ENCODE assay signal across 15 mouse cellular contexts in genomic region chr13:31955171-31955570, GRCm38 (mm10).
DNase-seq lines count a peak whose midpoint lies in the region; ATAC-seq lines count a peak whose summit lies in the region.
"Had no signal": no experiment of that assay in that cellular context is flagged by ENCODE, and none has a peak within 500 bp of the region (broad histone marks: within the 10 kb centered on the region; RNA-seq: fewer than 3 reads in every experiment).

No protein-coding gene starts in this region.

- WGBS in heart, embryonic 15.5 days = 45% methylated on average over 7 of the region's 7 CpGs
- WGBS in midbrain, embryonic 11.5 days = 65% methylated on average over 7 of the region's 7 CpGs
- WGBS in midbrain, embryonic 14.5 days = 69% methylated on average over 7 of the region's 7 CpGs

- no peaks in the 10 kb centered on the region for H3K9me3 ChIP-seq in heart, embryonic 15.5 days (replicated peaks)
- H3K9me3 ChIP-seq in midbrain, embryonic 11.5 days (ENCODE audit: control insufficient read depth, low read length) = no peaks in the 10 kb centered on the region
- no peaks in the 10 kb centered on the region for H3K9me3 ChIP-seq in midbrain, embryonic 14.5 days (ENCODE audit: control insufficient read depth, low read length)
- H3K9me3 ChIP-seq: embryonic facial prominence, embryonic 13.5 days; limb, embryonic 13.5 days; midbrain, embryonic 15.5 days; neural tube, embryonic 15.5 days had no signal

- H3K27me3 ChIP-seq in heart, embryonic 15.5 days = no peaks in the 10 kb centered on the region
- no peaks in the 10 kb centered on the region for H3K27me3 ChIP-seq in midbrain, embryonic 11.5 days (ENCODE audit: control insufficient read depth, insufficient read depth, low read length)
- no peaks in the 10 kb centered on the region for H3K27me3 ChIP-seq in midbrain, embryonic 14.5 days (ENCODE audit: control insufficient read depth, insufficient read depth, low read length)
- H3K27me3 ChIP-seq: CH12.LX; embryonic facial prominence, embryonic 13.5 days; limb, embryonic 13.5 days; midbrain, embryonic 15.5 days; neural tube, embryonic 15.5 days had no signal

- H3K27ac ChIP-seq in heart, embryonic 15.5 days = peak overlapping the region; percentile 18; the same call in 1 of the 2 replicates
- no peak overlapping the region for H3K27ac ChIP-seq in midbrain, embryonic 11.5 days (ENCODE audit: low read depth, low read length)
- no peak overlapping the region for H3K27ac ChIP-seq in midbrain, embryonic 14.5 days (replicated peaks; ENCODE audit: low read depth, low read length)
- H3K27ac ChIP-seq: embryonic facial prominence, embryonic 13.5 days; limb, embryonic 13.5 days; midbrain, embryonic 15.5 days; neural tube, embryonic 15.5 days had no signal

- H3K9ac ChIP-seq in heart, embryonic 15.5 days = no peak overlapping the region
- no peak overlapping the region for H3K9ac ChIP-seq in midbrain, embryonic 11.5 days (ENCODE audit: low read length)
- H3K9ac ChIP-seq in midbrain, embryonic 14.5 days (replicated peaks; ENCODE audit: low read length) = no peak overlapping the region
- H3K9ac ChIP-seq: embryonic facial prominence, embryonic 13.5 days; limb, embryonic 13.5 days; midbrain, embryonic 15.5 days; neural tube, embryonic 15.5 days had no signal

- peaks cover 13% of the 10 kb centered on the region for H3K4me1 ChIP-seq in heart, embryonic 15.5 days (replicated peaks)
- H3K4me1 ChIP-seq in midbrain, embryonic 11.5 days (ENCODE audit: control insufficient read depth, insufficient read depth, low read length) = no peaks in the 10 kb centered on the region
- no peaks in the 10 kb centered on the region; the same call in 1 of the 2 replicates for H3K4me1 ChIP-seq in midbrain, embryonic 14.5 days (ENCODE audit: control insufficient read depth, insufficient read depth, low read length)
- H3K4me1 ChIP-seq: midbrain, embryonic 15.5 days; neural tube, embryonic 15.5 days had no signal

- H3K36me3 ChIP-seq in heart, embryonic 15.5 days = no peaks in the 10 kb centered on the region
- no peaks in the 10 kb centered on the region for H3K36me3 ChIP-seq in midbrain, embryonic 11.5 days (ENCODE audit: control insufficient read depth, insufficient read depth, low read length)
- no peaks in the 10 kb centered on the region for H3K36me3 ChIP-seq in midbrain, embryonic 14.5 days (ENCODE audit: control insufficient read depth, insufficient read depth, low read length)
- H3K36me3 ChIP-seq: embryonic facial prominence, embryonic 13.5 days; limb, embryonic 13.5 days; midbrain, embryonic 15.5 days; neural tube, embryonic 15.5 days had no signal

- ATAC-seq in heart, embryonic 15.5 days (replicated peaks; ENCODE audit: insufficient number of reproducible peaks, insufficient read depth, low FRiP score, low read depth) = no peak
- no peak for ATAC-seq in midbrain, embryonic 11.5 days (ENCODE audit: low FRiP score)
- no peak for ATAC-seq in midbrain, embryonic 14.5 days (ENCODE audit: low FRiP score, low TSS enrichment)
- ATAC-seq: midbrain, embryonic 15.5 days had no signal

- no peak overlapping the region for H3K4me2 ChIP-seq in heart, embryonic 15.5 days
- H3K4me2 ChIP-seq in midbrain, embryonic 11.5 days = no peak overlapping the region
- no peak overlapping the region for H3K4me2 ChIP-seq in midbrain, embryonic 14.5 days (ENCODE audit: low read length)
- H3K4me2 ChIP-seq: embryonic facial prominence, embryonic 13.5 days; limb, embryonic 13.5 days; midbrain, embryonic 15.5 days; neural tube, embryonic 15.5 days had no signal

- intact Hi-C loops in heart, postnatal 25 days (cut with DNase I) = loop anchor here (5.0 to 10.0 kb wide), 2 partner anchors 257 to 340 kb away; no protein-coding TSS in a partner anchor

- H3K4me3 ChIP-seq in heart, embryonic 15.5 days = no peak overlapping the region
- no peak overlapping the region for H3K4me3 ChIP-seq in midbrain, embryonic 11.5 days (ENCODE audit: low read depth, low read length)
- H3K4me3 ChIP-seq in midbrain, embryonic 14.5 days (replicated peaks; ENCODE audit: low read depth, low read length) = no peak overlapping the region
- H3K4me3 ChIP-seq: embryonic facial prominence, embryonic 13.5 days; limb, embryonic 13.5 days; midbrain, embryonic 15.5 days; neural tube, embryonic 15.5 days had no signal

- DNase-seq in heart, postnatal 25 days (ENCODE audit: low spot score) = no peak
- DNase-seq in midbrain, embryonic 11.5 days (ENCODE audit: low spot score, missing footprints) = peak; percentile 81
- no peak for DNase-seq in midbrain, embryonic 14.5 days
- DNase-seq in adrenal gland, postnatal 36 days = peak; percentile 62 to 70
- peak; percentile 36 for DNase-seq in urinary bladder, postnatal 25 days (ENCODE audit: low spot score)
- no peak for DNase-seq in c-Kit-positive CD71-positive TER-119-positive erythroid progenitor cells, embryonic 14.5 days (ENCODE audit: low spot score)
- DNase-seq: cerebellum, postnatal 25 days; kidney, adult 2 months; lung, postnatal 14 days had no signal

Comparison
In these comparisons a context has a peak if more than half of its experiments do, and no peak if none do; other contexts are left out.
1. DNase-seq: peak in midbrain, embryonic 11.5 days (single experiment), adrenal gland, postnatal 36 days (2 of 2) and urinary bladder, postnatal 25 days (single experiment); none in heart, postnatal 25 days (single experiment), midbrain, embryonic 14.5 days (single experiment) and c-Kit-positive CD71-positive TER-119-positive erythroid progenitor cells, embryonic 14.5 days (single experiment).